Comparison of ENCODE assay signal across 8 mouse cellular contexts in genomic region chr12:69501783-69502705, GRCm38 (mm10).
A peak's percentile ranks its signal among the peaks of the same experiment; 100 is the strongest.
DNase-seq lines count a peak whose midpoint lies in the region; ATAC-seq and TF ChIP-seq lines count a peak whose summit lies in the region.

No protein-coding gene starts in this region.

- peak overlapping the region; percentile 72 for H3K4me3 ChIP-seq in bone marrow macrophage, adult 2 months (ENCODE audit: insufficient read depth, low read length)
- H3K4me3 ChIP-seq in forebrain, embryonic 15.5 days, result no peak overlapping the region
- H3K4me3 ChIP-seq in liver, embryonic 15.5 days (replicated peaks), result peak overlapping the region; percentile 2; the same call in 1 of the 2 replicates
- H3K4me3 ChIP-seq in stomach, embryonic 16.5 days (replicated peaks; ENCODE audit: low read length), result peak overlapping the region; percentile 18

- peak; percentile 97 for DNase-seq in 3T3-L1 (ENCODE audit: low read depth, low spot score)
- DNase-seq in heart, postnatal 10 days, result peak; percentile 91
- peak; percentile 82 to 89 for DNase-seq in kidney, postnatal 4 days
- peak; percentile 74 for DNase-seq in neural tube, embryonic 10.5 days (ENCODE audit: extremely low spot score, low spot score)

- WGBS in forebrain, embryonic 15.5 days, result 22% methylated on average over 20 of the region's 20 CpGs
- WGBS in liver, embryonic 15.5 days (ENCODE audit: insufficient replicate concordance), result 21% methylated on average over 20 of the region's 20 CpGs
- 10% methylated on average over 20 of the region's 20 CpGs for WGBS in stomach, embryonic 16.5 days

- peak; percentile 77 for ATAC-seq in forebrain, embryonic 15.5 days (replicated peaks)
- ATAC-seq in liver, embryonic 15.5 days (ENCODE audit: insufficient read depth), result peak; percentile 65
- ATAC-seq in stomach, embryonic 16.5 days (ENCODE audit: insufficient read depth, low FRiP score), result peak; percentile 84

- H3K4me1 ChIP-seq in bone marrow macrophage, adult 2 months (ENCODE audit: control insufficient read depth, insufficient read depth, low read length), result peaks cover 34% of the 10 kb centered on the region
- peaks cover 31% of the 10 kb centered on the region for H3K4me1 ChIP-seq in forebrain, embryonic 15.5 days
- H3K4me1 ChIP-seq in liver, embryonic 15.5 days (replicated peaks), result peaks cover 18% of the 10 kb centered on the region
- peaks cover 23% of the 10 kb centered on the region for H3K4me1 ChIP-seq in stomach, embryonic 16.5 days (ENCODE audit: control insufficient read depth, insufficient read depth, low read length)

- no peak for TF ChIP-seq POLR2A in bone marrow macrophage, adult 2 months (IDR thresholded peaks at IDR 0.05; ENCODE audit: borderline replicate concordance, low read depth, low read length)

- H3K27me3 ChIP-seq in forebrain, embryonic 15.5 days, result no peaks in the 10 kb centered on the region
- H3K27me3 ChIP-seq in liver, embryonic 15.5 days, result no peaks in the 10 kb centered on the region
- no peaks in the 10 kb centered on the region for H3K27me3 ChIP-seq in stomach, embryonic 16.5 days (ENCODE audit: control insufficient read depth, insufficient read depth, low read length)

- no peaks in the 10 kb centered on the region for H3K9me3 ChIP-seq in forebrain, embryonic 15.5 days
- H3K9me3 ChIP-seq in liver, embryonic 15.5 days (replicated peaks), result no peaks in the 10 kb centered on the region
- H3K9me3 ChIP-seq in stomach, embryonic 16.5 days (replicated peaks; ENCODE audit: control insufficient read depth, low read length), result no peaks in the 10 kb centered on the region

- no peak overlapping the region for H3K9ac ChIP-seq in forebrain, embryonic 15.5 days (replicated peaks)
- H3K9ac ChIP-seq in liver, embryonic 15.5 days, result 0 out of 2 replicates have a peak overlapping the region, but pooled peaks have one; percentile 2
- H3K9ac ChIP-seq in stomach, embryonic 16.5 days (ENCODE audit: low read length), result peak overlapping the region; percentile 68

- H3K36me3 ChIP-seq in forebrain, embryonic 15.5 days, result no peaks in the 10 kb centered on the region
- H3K36me3 ChIP-seq in liver, embryonic 15.5 days (replicated peaks), result no peaks in the 10 kb centered on the region
- H3K36me3 ChIP-seq in stomach, embryonic 16.5 days (ENCODE audit: control insufficient read depth, insufficient read depth, low read length), result no peaks in the 10 kb centered on the region

- H3K4me2 ChIP-seq in forebrain, embryonic 15.5 days (replicated peaks), result 0 out of 2 replicates have a peak overlapping the region, but pooled peaks have one; percentile 5
- H3K4me2 ChIP-seq in liver, embryonic 15.5 days, result peak overlapping the region; percentile 27
- H3K4me2 ChIP-seq in stomach, embryonic 16.5 days (ENCODE audit: low read depth, low read length), result peak overlapping the region; percentile 46

- H3K27ac ChIP-seq in bone marrow macrophage, adult 2 months (ENCODE audit: insufficient read depth, low read depth, low read length), result peak overlapping the region; percentile 98
- peak overlapping the region; percentile 86 for H3K27ac ChIP-seq in forebrain, embryonic 15.5 days (replicated peaks)
- H3K27ac ChIP-seq in liver, embryonic 15.5 days (replicated peaks), result peak overlapping the region; percentile 74
- H3K27ac ChIP-seq in stomach, embryonic 16.5 days (ENCODE audit: low read length), result peak overlapping the region; percentile 96

- TF ChIP-seq CTCF in bone marrow macrophage, adult 2 months (IDR thresholded peaks at IDR 0.05; ENCODE audit: low read depth, low read length), result no peak

- intact Hi-C loops in heart, postnatal 10 days (cut with DNase I), result loop anchor here (2.0 kb wide), 1 partner anchor 73 kb away; no protein-coding TSS in a partner anchor
